Mouse (Mus musculus) thymus, adult 2 months (tissue): Measurements from ENCODE around the gene Gdf5. TPM values are rescaled to one million over a fixed set of nuclear protein-coding genes. Genes with fewer than 3 reads are reported as not detected.
"Not testable (repeated sequence)": the region's sequence is repeated elsewhere in the genome, so short reads cannot be mapped to it uniquely, and the experiment has no call there.

Experiments
- DNase-seq: peaks from one replicate; pipeline ENCODE4 v3.0.0; 2021
- H3K27ac ChIP-seq: fragments of 200-500 bp; 2 replicates; pipeline ENCODE4 v1.5.1; 2012; ENCODE audit warnings: low read length, control low read depth; ENCODE audit not compliant: control insufficient read depth, insufficient read depth
- H3K27me3 ChIP-seq: fragments of 200-500 bp; 2 replicates; pipeline ENCODE4 v1.6.1; 2012; ENCODE audit warnings: mild to moderate bottlenecking, low read length, moderate library complexity, mixed read lengths; ENCODE audit not compliant: control insufficient read depth, insufficient read depth
- H3K36me3 ChIP-seq: fragments of 200-500 bp; 2 replicates; pipeline ENCODE4 v1.6.1; 2012; ENCODE audit warnings: mild to moderate bottlenecking, low read length, moderate library complexity; ENCODE audit not compliant: control insufficient read depth, insufficient read depth
- H3K4me1 ChIP-seq: fragments of 200-500 bp; replicated peaks from 2 replicates; pipeline ENCODE4 v1.6.1; 2012; ENCODE audit warnings: low read length; ENCODE audit not compliant: control insufficient read depth, insufficient read depth
- H3K4me3 ChIP-seq: fragments of 200-500 bp; 2 replicates; pipeline ENCODE4 v1.5.1; 2012; ENCODE audit warnings: mild to moderate bottlenecking, low read length, control low read depth, moderate library complexity; ENCODE audit not compliant: control insufficient read depth, insufficient read depth
- CTCF ChIP-seq: fragments of 200-500 bp; IDR thresholded peaks from 2 replicates; pipeline ENCODE4 v1.5.1; 2012; ENCODE audit warnings: mild to moderate bottlenecking, control low read depth, low read length, moderate library complexity, borderline replicate concordance; ENCODE audit not compliant: control insufficient read depth, poor library complexity, insufficient read depth; ENCODE audit errors: extremely low read depth
- POLR2A ChIP-seq: fragments of 200-500 bp; IDR thresholded peaks from 2 replicates; pipeline ENCODE4 v1.6.1; 2012; ENCODE audit warnings: mild to moderate bottlenecking, low read length, control low read depth, moderate library complexity; ENCODE audit not compliant: control insufficient read depth, poor library complexity, insufficient read depth; ENCODE audit errors: extremely low read depth
- WGBS: fragments of 180-500 bp; shearing (Covaris S2); methylation state at CpG from one replicate; pipeline ENCODE4 v1.1.7; 2018; 5-methylcytosine and 5-hydroxymethylcytosine counted together
- polyA plus RNA-seq: library from polyadenylated mRNA; depleted of rRNA; stranded (reverse); fragments of >200 nt; gene quantifications from 2 replicates; pipeline ENCODE4 v1.2.3, GENCODE M21; 2012

The Gdf5 gene
- polyA plus RNA-seq, 1 experiment = 0.23 TPM

DNA sequence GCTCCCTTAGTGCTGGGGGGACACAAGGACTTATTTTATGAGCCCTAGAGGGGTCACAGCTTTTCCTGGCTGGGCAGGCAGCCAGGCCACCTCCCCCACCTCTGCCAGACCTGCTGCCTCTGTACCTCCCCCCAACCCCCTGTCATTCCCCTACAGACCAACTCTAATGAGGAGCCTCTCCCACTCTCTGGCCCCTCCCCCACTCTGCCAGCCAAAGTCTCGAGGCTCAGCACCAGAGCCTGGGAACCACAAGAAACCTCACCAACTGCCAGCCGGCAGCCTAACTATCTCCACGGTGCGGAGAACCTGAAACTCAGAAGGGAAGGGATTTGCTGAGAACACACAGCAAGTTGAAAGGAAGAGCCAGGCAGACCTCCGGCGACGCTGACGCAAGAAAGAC, 1.7 kb downstream of the Gdf5 start:
- H3K36me3 ChIP-seq = no peaks in the 10 kb centered on the region
- no peak overlapping the region for H3K4me3 ChIP-seq
- no peaks in the 10 kb centered on the region for H3K27me3 ChIP-seq
- WGBS = 40% methylated on average over 8 of the region's 8 CpGs
- no peak overlapping the region for H3K27ac ChIP-seq
- no peak for DNase-seq
- TF ChIP-seq POLR2A (no peak), CTCF (no peak)
- no peaks in the 10 kb centered on the region for H3K4me1 ChIP-seq

DNA sequence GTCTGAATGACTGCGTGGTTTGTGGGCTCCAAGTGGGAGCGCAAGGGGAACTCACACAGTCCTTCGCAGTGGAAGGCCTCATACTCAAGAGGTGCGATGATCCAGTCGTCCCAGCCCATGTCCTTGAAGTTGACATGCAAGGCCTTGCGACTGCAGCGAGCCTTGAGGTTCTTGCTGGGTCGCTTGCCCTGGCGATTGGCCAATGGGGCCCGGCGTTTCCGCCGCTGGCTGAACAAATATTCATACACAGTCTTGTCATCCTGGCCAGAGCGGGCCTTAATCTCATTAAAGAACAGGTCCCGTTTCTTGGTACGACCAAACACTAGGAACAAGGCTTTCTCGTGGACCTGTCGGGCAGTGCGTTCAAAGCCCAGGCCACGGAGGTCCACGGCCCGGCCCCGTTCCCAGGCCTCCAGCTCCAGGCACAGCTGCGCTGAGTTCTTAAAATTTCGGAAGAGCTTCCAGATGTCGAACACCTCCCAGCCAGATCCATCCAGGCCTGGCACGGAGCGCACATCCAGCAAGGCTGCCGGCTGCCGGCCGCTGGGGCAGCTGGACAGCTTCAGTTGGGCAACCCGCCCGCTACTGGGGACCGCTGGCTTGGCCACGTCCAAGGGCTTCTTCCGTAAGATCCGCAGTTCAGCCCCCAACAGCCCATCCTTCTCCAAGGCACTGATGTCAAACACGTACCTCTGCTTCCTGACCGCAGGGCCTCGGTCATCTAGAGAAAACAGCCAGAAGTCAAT, 3.3 kb downstream of the Gdf5 start:
- H3K36me3 ChIP-seq = no peaks in the 10 kb centered on the region
- H3K27ac ChIP-seq = no peak overlapping the region
- no peaks in the 10 kb centered on the region for H3K27me3 ChIP-seq
- DNase-seq = no peak
- no peak for TF ChIP-seq POLR2A
- no peak for TF ChIP-seq CTCF
- H3K4me3 ChIP-seq = no peak overlapping the region
- no peaks in the 10 kb centered on the region for H3K4me1 ChIP-seq
- WGBS = 97% methylated on average over 40 of the region's 40 CpGs

DNA sequence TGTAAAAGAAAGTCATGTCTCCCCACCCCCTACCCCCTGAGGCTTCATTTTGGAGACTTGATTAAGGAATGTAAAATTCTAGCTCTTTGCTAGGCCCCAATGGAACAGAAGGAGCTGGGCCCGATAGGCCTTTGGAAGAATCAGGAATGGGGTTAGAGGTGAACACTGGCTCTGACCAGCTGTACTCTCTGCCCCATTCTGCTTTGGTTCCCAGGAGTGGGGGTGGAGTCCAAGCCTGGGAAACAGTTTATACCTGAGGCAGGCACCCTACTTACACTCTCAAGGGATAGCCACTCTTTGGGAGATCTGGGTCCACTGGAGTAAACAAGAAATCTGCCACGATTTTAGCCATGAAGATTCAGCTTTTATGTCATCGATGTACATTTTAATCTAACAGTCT, 4.5 kb downstream of the Gdf5 start, which contains the start of gene Gm15557:
TSS of gene Gm15557 (plus strand) at position 48 of the 400 bp plus-strand sequence.
- no peak for TF ChIP-seq CTCF
- no peak for TF ChIP-seq POLR2A
- Histone ChIP-seq H3K4me3 (no peak within 1 kb of the TSS), H3K27me3 (no peaks in the 10 kb centered on the region), H3K36me3 (no peaks in the 10 kb centered on the region), H3K4me1 (no peaks in the 10 kb centered on the region), H3K27ac (no peak within 1 kb of the TSS)
- 97% methylated on average over 3 of the region's 3 CpGs for WGBS
- DNase-seq = no peak

DNA sequence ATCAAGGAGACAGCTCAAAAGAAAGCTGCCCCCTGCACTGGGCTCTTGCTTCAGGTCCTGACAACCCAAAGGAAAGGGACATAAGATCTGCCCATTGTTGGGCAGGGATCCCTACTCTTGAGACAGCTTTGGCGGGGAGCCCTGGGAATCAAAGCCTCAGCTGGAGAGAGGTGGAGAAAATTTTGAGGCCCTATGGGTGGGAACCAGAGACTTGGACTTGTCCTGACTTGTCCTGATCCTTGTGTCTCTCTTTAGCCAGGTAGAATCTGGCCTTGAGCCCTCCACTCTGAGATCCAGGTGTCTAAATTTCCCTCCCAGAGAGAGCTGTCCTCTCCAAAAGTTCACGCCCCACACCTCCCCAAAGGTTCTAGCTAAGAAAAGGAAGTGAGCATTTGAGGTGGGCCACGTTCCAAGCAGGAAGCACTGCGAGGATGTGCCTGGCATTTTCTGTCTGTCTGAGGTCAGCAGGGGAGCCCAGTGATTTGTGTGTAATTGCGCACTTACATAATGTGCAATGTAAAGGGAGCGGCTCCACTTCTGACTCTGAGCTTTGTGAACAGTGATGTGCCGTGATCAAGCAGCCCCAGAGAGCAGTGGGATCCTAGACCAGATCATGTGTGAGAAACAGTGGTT, 5.2 kb downstream of the Gdf5 start:
- Histone ChIP-seq H3K4me1 (no peaks in the 10 kb centered on the region), H3K4me3 (no peak overlapping the region), H3K27me3 (no peaks in the 10 kb centered on the region), H3K36me3 (no peaks in the 10 kb centered on the region), H3K27ac (no peak overlapping the region)
- WGBS = 44% methylated on average over 7 of the region's 7 CpGs
- no peak for DNase-seq
- TF ChIP-seq CTCF = no peak

DNA sequence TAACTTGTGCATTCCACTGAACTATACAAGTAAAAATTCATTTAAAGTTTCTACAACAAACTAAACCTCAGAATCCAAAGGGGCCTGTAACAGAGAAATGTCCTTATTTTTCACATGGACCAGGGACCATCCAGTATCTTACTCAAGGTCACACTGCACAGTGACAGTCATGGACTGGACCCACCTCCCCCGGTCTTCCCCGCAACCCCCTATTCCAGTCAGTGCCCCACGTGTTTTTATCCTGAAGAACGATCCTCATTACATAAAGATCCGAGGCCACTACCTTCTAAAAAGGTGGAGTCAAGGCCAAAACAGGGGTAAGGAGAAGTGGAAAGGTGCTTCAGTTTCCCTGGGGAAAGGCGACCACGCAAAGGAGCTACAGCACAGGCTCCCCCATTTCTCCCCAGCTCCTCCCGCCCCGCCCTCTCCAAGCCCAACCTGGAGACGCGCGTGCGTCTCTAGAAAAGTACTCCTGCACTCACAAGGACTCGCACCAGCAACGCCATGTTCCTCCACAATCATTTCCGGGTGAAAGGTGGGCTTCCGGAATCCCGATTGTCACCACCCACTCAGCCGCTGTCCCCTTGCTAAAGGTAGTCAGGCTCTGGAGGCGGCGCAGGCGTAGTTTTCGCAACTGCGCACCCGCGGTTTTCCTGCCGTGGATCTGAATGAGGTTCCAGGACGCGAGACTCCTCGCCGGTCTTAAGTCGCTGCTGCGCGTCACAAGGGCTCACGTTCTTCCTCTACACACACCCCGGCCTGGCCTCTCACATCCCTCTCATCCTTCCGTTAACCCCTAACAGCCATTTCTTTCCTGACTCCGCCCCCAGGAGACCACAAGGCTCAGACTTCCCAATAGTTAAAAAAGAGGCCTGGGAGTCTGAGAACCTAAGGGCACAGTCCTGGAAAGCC, 15.4 kb downstream of the Gdf5 start, which contains the start of gene Uqcc1:
TSS of gene Uqcc1 (minus strand) at position 780 of the 912 bp plus-strand sequence.
- no peaks in the 10 kb centered on the region for H3K36me3 ChIP-seq
- no peaks in the 10 kb centered on the region for H3K27me3 ChIP-seq
- WGBS = under 1% methylated on average over 38 of the region's 38 CpGs
- peaks cover 7% of the 10 kb centered on the region for H3K4me1 ChIP-seq
- TF ChIP-seq POLR2A (0 out of 2 replicates have a peak, but pooled peaks have one; percentile 55), CTCF (no peak; the same call in 1 of the 2 replicates)
- peak; percentile 92 for DNase-seq
- peak within 1 kb of the TSS; percentile 34; the same call in 1 of the 2 replicates for H3K27ac ChIP-seq
- H3K4me3 ChIP-seq = peak within 1 kb of the TSS; percentile 78

DNA sequence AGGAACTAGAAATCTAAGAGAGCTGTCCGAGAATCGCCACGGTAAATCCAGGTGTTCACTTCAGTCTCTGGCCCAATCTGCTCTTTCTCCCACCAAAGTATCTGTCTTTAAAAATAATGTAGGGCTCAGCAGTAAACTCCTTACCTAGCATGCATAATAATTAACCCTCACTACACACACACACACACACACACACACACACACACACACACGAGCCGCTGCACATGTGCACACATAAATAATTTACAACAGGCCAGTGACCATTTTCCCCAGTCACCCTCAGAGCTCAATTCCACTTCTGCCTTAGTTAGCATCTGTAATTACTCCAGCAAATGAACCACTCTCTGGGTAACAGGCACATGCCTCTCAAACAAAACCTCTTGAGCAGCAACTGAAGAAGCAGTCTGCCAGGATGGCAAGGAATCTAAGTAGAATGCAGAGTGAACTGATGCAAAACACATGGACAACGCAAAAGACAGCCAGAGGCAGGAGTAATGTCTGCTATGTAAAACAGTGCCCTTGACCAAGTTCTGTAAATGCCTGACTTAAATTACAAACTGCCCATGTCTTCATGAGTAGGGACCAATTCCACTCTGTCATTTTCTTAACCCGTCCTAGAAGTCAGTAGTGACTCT, 16.3 kb downstream of the Gdf5 start:
- Histone ChIP-seq H3K27me3 (no peaks in the 10 kb centered on the region), H3K27ac (no peak overlapping the region), H3K4me1 (peaks cover 7% of the 10 kb centered on the region), H3K36me3 (no peaks in the 10 kb centered on the region), H3K4me3 (no peak overlapping the region)
- WGBS = 74% methylated on average over 7 of the region's 7 CpGs
- no peak for TF ChIP-seq POLR2A
- no peak for TF ChIP-seq CTCF
- DNase-seq = no peak

DNA sequence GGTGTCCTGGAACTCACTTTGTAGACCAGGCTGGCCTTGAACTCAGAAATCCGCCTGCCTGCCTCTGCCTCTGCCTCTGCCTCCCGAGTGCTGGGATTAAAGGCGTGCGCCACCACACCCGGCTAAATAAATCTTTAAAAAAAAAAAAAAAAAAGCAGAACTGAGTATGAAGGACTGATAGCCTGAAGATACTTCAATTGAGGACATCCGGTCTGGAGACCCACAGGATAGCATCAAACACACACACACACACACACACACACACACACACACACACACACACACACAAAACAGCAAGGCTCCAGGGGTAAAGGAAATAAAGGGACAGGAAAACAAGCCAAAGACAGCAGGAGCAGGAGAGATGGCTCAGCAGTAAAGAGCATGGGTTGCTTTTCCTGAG, 20.0 kb downstream of the Gdf5 start:
- not testable (repeated sequence) for H3K36me3 ChIP-seq, H3K27ac ChIP-seq, H3K27me3 ChIP-seq, DNase-seq, H3K4me3 ChIP-seq, H3K4me1 ChIP-seq
- 95% methylated on average over 6 of the region's 6 CpGs for WGBS
